Mouse (Mus musculus): ENCODE measurements around the gene Tardbp. TPM values are rescaled to one million over a fixed set of nuclear protein-coding genes. Genes with fewer than 3 reads are reported as not detected.

The Tardbp gene
- polyA plus RNA-seq, 1 experiment: 109 TPM

DNA sequence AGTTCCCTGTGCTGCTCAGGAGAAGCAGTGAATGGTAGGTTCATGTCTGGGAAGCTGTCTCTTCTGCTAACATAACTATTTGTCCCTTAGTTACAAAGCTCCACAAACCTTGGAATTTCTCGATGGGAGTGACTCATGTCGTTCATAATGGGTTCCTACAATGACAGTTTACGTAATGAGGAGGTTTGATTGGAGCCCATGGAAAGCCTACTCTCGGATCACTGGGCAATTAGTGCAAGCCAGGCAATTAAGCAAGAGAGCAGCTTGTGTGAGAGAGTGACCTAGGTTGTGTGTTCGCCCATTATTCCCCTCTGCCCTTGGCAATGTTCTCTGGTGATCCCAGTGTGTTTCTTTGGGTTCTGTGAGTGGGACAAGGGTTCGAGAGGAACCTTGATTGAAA lies 30.9 kb downstream of the Tardbp start:
- Histone ChIP-seq H3K4me2 (ENCODE audit: low read depth) (no peak overlapping the region), H3K36me3 (ENCODE audit: control insufficient read depth, insufficient read depth) (peaks cover 25% of the 10 kb centered on the region), H3ac (ENCODE audit: control insufficient read depth, insufficient read length) (no peak overlapping the region), H3K27me3 (ENCODE audit: control insufficient read depth, insufficient read depth, insufficient read length) (no peaks in the 10 kb centered on the region), H3K4me3 (no peak overlapping the region), H3K79me2 (ENCODE audit: control insufficient read depth, insufficient read depth) (peaks cover 17% of the 10 kb centered on the region)
- TF ChIP-seq TCF12 (IDR thresholded peaks at IDR 0.05; ENCODE audit: insufficient read depth, poor library complexity, severe bottlenecking) (no peak), POLR2A (IDR thresholded peaks at IDR 0.05; ENCODE audit: insufficient read length, low read depth) (no peak), TCF3 (IDR thresholded peaks at IDR 0.05; ENCODE audit: insufficient read length, low read depth) (no peak), POLR2AphosphoS2 (IDR thresholded peaks at IDR 0.05; ENCODE audit: insufficient read length, low read depth) (no peak), MYOG (IDR thresholded peaks at IDR 0.05; ENCODE audit: control insufficient read depth in 1 of 3, insufficient read depth in 1 of 3, insufficient read length in 2 of 3, low read depth in 2 of 3) (no peak), E2F4 (IDR thresholded peaks at IDR 0.05; ENCODE audit: insufficient read depth) (no peak), USF1 (IDR thresholded peaks at IDR 0.05; ENCODE audit: low read depth) (no peak), MAX (IDR thresholded peaks at IDR 0.05; ENCODE audit: low read depth) (no peak), SRF (IDR thresholded peaks at IDR 0.05; ENCODE audit: control insufficient read depth, insufficient read length, low read depth) (no peak), REST (IDR thresholded peaks at IDR 0.05; ENCODE audit: insufficient read depth, insufficient read length) (no peak), CEBPB (IDR thresholded peaks at IDR 0.05; ENCODE audit: insufficient read depth, poor library complexity, severe bottlenecking) (no peak), MYOD1 (IDR thresholded peaks at IDR 0.05; ENCODE audit: control insufficient read depth in 1 of 3, insufficient read length in 2 of 3, low read depth in 2 of 3) (no peak)

DNA sequence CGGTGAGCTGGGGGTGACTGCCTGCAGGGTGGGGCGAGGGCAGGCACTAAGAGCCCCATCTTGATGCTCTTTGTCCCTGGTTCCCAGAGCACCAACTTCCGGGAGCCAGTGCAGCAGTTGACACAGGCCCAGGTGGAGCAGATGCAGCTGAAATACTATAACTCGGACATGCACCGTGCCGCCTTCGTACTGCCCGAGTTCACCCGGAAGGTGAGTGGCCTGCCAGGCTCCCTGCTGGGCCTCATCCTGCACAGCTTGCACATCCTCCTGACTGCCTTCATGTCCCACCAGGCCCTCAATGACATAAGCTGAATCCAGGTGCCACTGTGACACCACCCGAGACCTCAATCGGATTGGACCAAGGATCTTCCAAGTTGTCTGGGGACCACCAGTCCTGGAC lies 32.8 kb downstream of the Tardbp start:
- Histone ChIP-seq H3K27me3 (ENCODE audit: control insufficient read depth, insufficient read depth, insufficient read length) (no peaks in the 10 kb centered on the region), H3K36me3 (ENCODE audit: control insufficient read depth, insufficient read depth) (peaks cover 25% of the 10 kb centered on the region), H3K79me2 (ENCODE audit: control insufficient read depth, insufficient read depth) (peaks cover 17% of the 10 kb centered on the region), H3ac (ENCODE audit: control insufficient read depth, insufficient read length) (no peak overlapping the region), H3K4me2 (ENCODE audit: low read depth) (no peak overlapping the region), H3K4me3 (no peak overlapping the region)
- TF ChIP-seq TCF3 (IDR thresholded peaks at IDR 0.05; ENCODE audit: insufficient read length, low read depth) (no peak), MYOD1 (IDR thresholded peaks at IDR 0.05; ENCODE audit: control insufficient read depth in 1 of 3, insufficient read length in 2 of 3, low read depth in 2 of 3) (no peak), POLR2A (IDR thresholded peaks at IDR 0.05; ENCODE audit: insufficient read length, low read depth) (no peak), SRF (IDR thresholded peaks at IDR 0.05; ENCODE audit: control insufficient read depth, insufficient read length, low read depth) (no peak), USF1 (IDR thresholded peaks at IDR 0.05; ENCODE audit: low read depth) (no peak), MYOG (IDR thresholded peaks at IDR 0.05; ENCODE audit: control insufficient read depth in 1 of 3, insufficient read depth in 1 of 3, insufficient read length in 2 of 3, low read depth in 2 of 3) (no peak), CEBPB (IDR thresholded peaks at IDR 0.05; ENCODE audit: insufficient read depth, poor library complexity, severe bottlenecking) (no peak), E2F4 (IDR thresholded peaks at IDR 0.05; ENCODE audit: insufficient read depth) (no peak), REST (IDR thresholded peaks at IDR 0.05; ENCODE audit: insufficient read depth, insufficient read length) (no peak), TCF12 (IDR thresholded peaks at IDR 0.05; ENCODE audit: insufficient read depth, poor library complexity, severe bottlenecking) (no peak), POLR2AphosphoS2 (IDR thresholded peaks at IDR 0.05; ENCODE audit: insufficient read length, low read depth) (no peak), MAX (IDR thresholded peaks at IDR 0.05; ENCODE audit: low read depth) (no peak)

DNA sequence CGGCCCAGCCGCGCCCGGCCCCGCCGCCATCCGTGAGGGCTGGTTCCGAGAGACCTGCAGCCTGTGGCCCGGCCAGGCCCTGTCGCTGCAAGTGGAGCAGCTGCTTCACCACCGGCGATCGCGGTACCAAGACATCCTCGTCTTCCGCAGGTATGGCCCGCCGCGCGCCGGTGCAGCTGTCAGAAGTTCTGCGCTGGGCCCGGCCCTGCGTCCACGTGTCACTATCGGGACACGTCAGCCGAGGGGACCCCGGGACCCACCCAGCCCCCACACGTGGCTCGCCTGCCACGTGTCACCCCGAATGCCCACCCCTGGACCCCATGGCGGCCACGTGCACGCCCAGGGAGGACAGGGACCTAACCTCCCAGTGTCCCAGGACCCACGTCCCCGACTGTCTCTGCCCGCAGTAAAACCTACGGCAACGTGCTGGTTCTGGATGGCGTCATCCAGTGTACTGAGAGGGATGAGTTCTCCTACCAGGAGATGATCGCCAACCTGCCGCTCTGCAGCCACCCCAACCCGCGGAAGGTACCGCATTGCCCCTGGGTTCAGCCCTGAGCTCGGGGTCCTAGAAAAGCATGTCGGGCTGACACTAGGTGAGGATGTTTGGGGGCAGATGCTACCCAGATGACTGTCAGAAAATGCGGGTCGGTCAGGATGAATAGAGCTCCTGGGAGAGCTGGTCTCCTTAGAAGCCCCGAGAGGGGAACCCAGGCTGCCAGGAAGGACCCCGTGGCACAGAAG lies 35.0 kb downstream of the Tardbp start:
- H3ac ChIP-seq (ENCODE audit: control insufficient read depth, insufficient read length): peak overlapping the region; percentile 95
- peak overlapping the region; percentile 94 for H3K4me2 ChIP-seq (ENCODE audit: low read depth)
- peak overlapping the region; percentile 84 for H3K4me3 ChIP-seq
- H3K27me3 ChIP-seq (ENCODE audit: control insufficient read depth, insufficient read depth, insufficient read length): no peaks in the 10 kb centered on the region
- TF ChIP-seq POLR2A (IDR thresholded peaks at IDR 0.05; ENCODE audit: insufficient read length, low read depth) (peak; percentile 37), TCF12 (IDR thresholded peaks at IDR 0.05; ENCODE audit: insufficient read depth, poor library complexity, severe bottlenecking) (no peak), E2F4 (IDR thresholded peaks at IDR 0.05; ENCODE audit: insufficient read depth) (no peak), TCF3 (IDR thresholded peaks at IDR 0.05; ENCODE audit: insufficient read length, low read depth) (no peak), REST (IDR thresholded peaks at IDR 0.05; ENCODE audit: insufficient read depth, insufficient read length) (no peak), SRF (IDR thresholded peaks at IDR 0.05; ENCODE audit: control insufficient read depth, insufficient read length, low read depth) (no peak), MAX (IDR thresholded peaks at IDR 0.05; ENCODE audit: low read depth) (no peak), MYOD1 (IDR thresholded peaks at IDR 0.05; ENCODE audit: control insufficient read depth in 1 of 3, insufficient read length in 2 of 3, low read depth in 2 of 3) (peak in 1 of 3 experiments; percentile 16), CEBPB (IDR thresholded peaks at IDR 0.05; ENCODE audit: insufficient read depth, poor library complexity, severe bottlenecking) (no peak), USF1 (IDR thresholded peaks at IDR 0.05; ENCODE audit: low read depth) (no peak), MYOG (IDR thresholded peaks at IDR 0.05; ENCODE audit: control insufficient read depth in 1 of 3, insufficient read depth in 1 of 3, insufficient read length in 2 of 3, low read depth in 2 of 3) (peak in 2 of 3 experiments; percentile 27 to 30), POLR2AphosphoS2 (IDR thresholded peaks at IDR 0.05; ENCODE audit: insufficient read length, low read depth) (peak; percentile 13)
- peaks cover 17% of the 10 kb centered on the region for H3K79me2 ChIP-seq (ENCODE audit: control insufficient read depth, insufficient read depth)
- H3K36me3 ChIP-seq (ENCODE audit: control insufficient read depth, insufficient read depth): peaks cover 13% of the 10 kb centered on the region

DNA sequence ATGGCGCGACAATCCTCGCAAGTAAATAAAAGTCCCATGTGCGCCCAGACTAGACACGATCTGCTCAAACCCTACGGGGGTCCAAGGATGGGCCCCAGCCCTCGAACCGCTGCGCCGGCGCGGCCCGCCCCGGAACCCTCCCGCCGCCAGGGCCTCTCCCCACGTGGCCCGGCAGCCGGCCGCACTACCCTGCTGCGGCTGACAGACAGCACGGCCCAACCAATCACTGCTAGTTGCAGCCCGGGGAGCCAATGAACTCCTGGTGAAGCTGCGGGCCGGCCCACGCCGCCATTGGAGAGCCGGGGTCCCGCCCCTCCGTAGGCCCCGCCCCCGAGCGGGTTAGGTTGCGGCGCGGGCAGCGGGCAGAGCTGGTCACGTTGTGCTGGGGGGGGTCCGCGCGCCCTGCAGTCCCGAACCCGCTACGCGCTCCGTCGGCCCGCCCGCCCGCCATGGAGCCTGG lies 35.6 kb downstream of the Tardbp start, which contains the start of gene Srm:
Srm (plus strand) TSS at position 333 of the 460 bp plus-strand sequence.
- Histone ChIP-seq H3K36me3 (ENCODE audit: control insufficient read depth, insufficient read depth) (peaks cover 11% of the 10 kb centered on the region), H3ac (ENCODE audit: control insufficient read depth, insufficient read length) (peak within 1 kb of the TSS; percentile 95), H3K27me3 (ENCODE audit: control insufficient read depth, insufficient read depth, insufficient read length) (no peaks in the 10 kb centered on the region), H3K79me2 (ENCODE audit: control insufficient read depth, insufficient read depth) (peaks cover 17% of the 10 kb centered on the region), H3K4me3 (peak within 1 kb of the TSS; percentile 84), H3K4me2 (ENCODE audit: low read depth) (peak within 1 kb of the TSS; percentile 94)
- TF ChIP-seq USF1 (IDR thresholded peaks at IDR 0.05; ENCODE audit: low read depth) (peak; percentile 60), POLR2AphosphoS2 (IDR thresholded peaks at IDR 0.05; ENCODE audit: insufficient read length, low read depth) (peak; percentile 49), CEBPB (IDR thresholded peaks at IDR 0.05; ENCODE audit: insufficient read depth, poor library complexity, severe bottlenecking) (no peak), MYOG (IDR thresholded peaks at IDR 0.05; ENCODE audit: control insufficient read depth in 1 of 3, insufficient read depth in 1 of 3, insufficient read length in 2 of 3, low read depth in 2 of 3) (peak in 1 of 3 experiments; percentile 47), E2F4 (IDR thresholded peaks at IDR 0.05; ENCODE audit: insufficient read depth) (no peak), POLR2A (IDR thresholded peaks at IDR 0.05; ENCODE audit: insufficient read length, low read depth) (peak; percentile 80)
